Mouse (Mus musculus): ENCODE results near the gene Bmp6. TPM values are rescaled to one million over a fixed set of nuclear protein-coding genes. Genes with fewer than 3 reads are reported as not detected.

The Bmp6 gene
- total RNA-seq, 2 experiments from 2014 or later = 8.7 to 9.2 TPM

DNA sequence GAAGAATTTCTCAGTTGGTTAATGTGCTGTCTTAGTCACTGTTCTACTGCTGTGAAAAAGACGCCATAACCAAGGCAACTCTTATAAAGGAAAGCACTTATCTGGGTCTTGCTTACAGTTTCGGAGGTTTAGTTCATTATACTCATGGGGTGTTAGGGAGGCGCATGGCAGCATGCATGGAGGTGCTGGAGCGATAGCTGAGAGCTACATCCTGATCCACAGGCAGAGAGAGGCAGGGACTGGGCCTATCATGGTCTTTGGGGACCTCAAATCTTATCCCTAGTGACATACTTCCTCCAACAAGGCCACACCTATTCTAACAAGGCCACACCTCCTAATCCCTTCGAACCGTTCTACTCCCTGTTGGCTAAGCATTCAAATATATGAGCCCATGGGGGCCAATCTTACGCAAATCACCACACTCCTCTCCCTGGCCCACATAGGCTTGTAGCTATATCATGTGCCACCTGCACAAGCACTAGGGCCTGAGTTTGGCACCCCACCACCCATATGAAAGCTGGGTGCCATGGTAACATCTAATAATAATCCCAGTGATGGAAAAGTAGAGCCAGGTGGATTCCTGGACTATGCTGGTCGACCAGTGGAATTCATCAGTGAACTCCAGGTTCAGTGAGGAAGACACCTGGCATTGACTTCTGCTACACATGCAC lies 198.7 kb downstream of the Bmp6 start:
- no peak for DNase-seq (ENCODE audit: low spot score in 2 of 2)

DNA sequence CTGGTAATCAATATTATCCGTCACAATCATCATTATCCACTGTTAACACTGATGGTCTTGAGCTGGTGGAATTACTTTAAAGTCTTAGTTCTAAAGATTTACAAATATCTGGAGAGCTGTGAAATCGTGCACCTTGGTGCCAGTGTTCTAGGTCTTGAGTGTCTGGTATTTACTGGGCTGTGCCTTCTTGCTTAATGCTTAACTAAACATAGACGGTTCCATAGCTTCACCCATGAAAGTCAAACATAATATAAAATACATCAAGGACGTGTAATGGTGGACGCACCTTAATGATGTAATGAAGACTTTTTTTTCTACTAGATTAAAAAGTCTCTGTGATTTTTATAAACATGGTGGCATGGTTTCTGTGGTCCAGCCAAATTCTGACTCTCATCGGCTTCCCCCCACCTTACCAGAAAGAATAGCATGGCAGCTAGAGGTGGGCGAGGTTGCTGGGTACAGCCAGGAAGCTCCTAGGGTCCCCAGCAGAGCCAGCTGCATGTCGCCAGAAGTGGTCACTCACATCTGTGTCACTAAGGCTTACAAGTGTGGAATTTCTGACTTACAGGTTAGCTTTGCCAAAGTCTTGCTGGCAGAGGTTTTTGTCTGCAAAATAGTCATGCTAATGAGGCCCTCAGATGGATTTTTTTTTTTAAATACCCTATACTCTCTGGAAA lies 200.0 kb downstream of the Bmp6 start:
- no peak for DNase-seq (ENCODE audit: low spot score in 2 of 2)

GRCm38 (mm10) chr13:38545460-38545859 lies 200.6 kb downstream of the Bmp6 start:
- no peak for DNase-seq (ENCODE audit: low spot score in 2 of 2)

DNA sequence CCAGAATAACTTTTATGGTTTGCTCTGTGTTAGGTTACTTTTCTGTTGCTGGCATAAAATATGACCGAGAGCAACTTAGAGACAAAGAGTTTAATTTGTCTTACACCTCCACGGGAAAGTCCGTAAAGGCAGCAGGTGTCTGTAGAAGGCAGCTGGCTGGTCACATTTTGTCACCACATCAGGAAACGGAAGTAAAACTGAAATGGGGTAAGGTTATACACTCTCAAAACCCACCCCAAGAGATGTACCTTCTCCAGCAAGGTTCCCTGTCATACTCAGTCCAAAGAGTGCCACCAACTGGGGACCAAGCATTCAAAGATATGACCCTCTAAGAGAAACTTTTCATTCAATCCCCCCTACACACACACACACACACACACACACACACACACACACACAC lies 201.8 kb downstream of the Bmp6 start:
- DNase-seq (ENCODE audit: low spot score in 2 of 2) = no peak

GRCm38 (mm10) chr13:38547717-38548116 lies 202.8 kb downstream of the Bmp6 start:
- DNase-seq (ENCODE audit: low spot score in 2 of 2) = no peak

DNA sequence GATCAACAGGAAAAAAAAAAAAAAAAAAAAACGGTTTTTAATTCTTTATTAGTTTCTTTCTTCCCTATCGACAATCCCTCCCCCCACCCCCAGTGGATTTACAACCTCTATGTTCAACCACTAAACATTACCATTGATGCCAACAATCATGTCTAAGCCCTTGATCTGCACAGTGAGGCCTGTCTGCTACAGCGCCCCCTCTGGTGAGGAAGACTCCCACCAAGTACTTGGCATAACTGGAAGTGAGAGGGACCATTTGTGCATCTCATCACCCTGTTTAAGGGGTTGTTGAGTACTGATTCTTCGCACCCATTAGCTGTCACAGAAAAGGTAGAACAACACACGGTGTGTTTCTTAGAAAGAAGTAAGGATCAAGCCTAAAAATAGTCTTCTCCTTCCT lies 203.8 kb downstream of the Bmp6 start:
- DNase-seq (ENCODE audit: low spot score in 2 of 2) = no peak

Other genes starting within 250 kb of the Bmp6 start
- gene Dsp, start 193.8 kb upstream of the Bmp6 start, total RNA-seq (2021) = 10 to 100 TPM; 10.3 to 10.7 TPM
- 10 to 100 TPM; 21.5 to 21.7 TPM for gene Snrnp48, start 140.2 kb upstream of the Bmp6 start, total RNA-seq (2021)
- 10 to 100 TPM; 47.4 to 51.0 TPM for gene Txndc5, start 183.7 kb downstream of the Bmp6 start, total RNA-seq (2021)